20 mouse cellular contexts compared by ENCODE assay signal in genomic region chrX:151859436-151859835, GRCm38 (mm10). TPM values are rescaled to one million over a fixed set of nuclear protein-coding genes. Genes with fewer than 3 reads are reported as not detected.
DNase-seq lines count a peak whose midpoint lies in the region; ATAC-seq lines count a peak whose summit lies in the region.
"Had no signal": no experiment of that assay in that cellular context is flagged by ENCODE, and none has a peak within 500 bp of the region (broad histone marks: within the 10 kb centered on the region; RNA-seq: fewer than 3 reads in every experiment).

No protein-coding gene starts in this region.

- H3K27ac ChIP-seq in hindbrain, embryonic 12.5 days, result no peak overlapping the region
- H3K27ac ChIP-seq: forebrain, embryonic 13.5 days; kidney, embryonic 15.5 days; left cerebral cortex, adult 2 months; liver, embryonic 13.5 days; neural tube, embryonic 15.5 days had no signal

- peak; percentile 7 for DNase-seq in adrenal gland, adult 8-10 months
- DNase-seq in adrenal gland, postnatal 4 days (ENCODE audit: low spot score in 2 of 2), result no peak
- DNase-seq in heart, adult 18-20 months, result peak; percentile 3 to 17
- no peak for DNase-seq in heart, adult 8-10 months (ENCODE audit: low spot score)
- DNase-seq in adrenal gland, postnatal 25 days, result peak; percentile 4
- peak; percentile 50 for DNase-seq in gastrocnemius, postnatal 25 days
- no peak for DNase-seq in spleen, adult 12 weeks (ENCODE audit: low spot score)
- DNase-seq: heart, postnatal 4 days; kidney, postnatal 4 days; layer of hippocampus, adult 9-11 months; liver, embryonic 13.5 days; lung, adult 2 months; lung, postnatal 14 days had no signal

- no peak overlapping the region for H3K4me3 ChIP-seq in hindbrain, embryonic 12.5 days
- H3K4me3 ChIP-seq: forebrain, embryonic 13.5 days; kidney, embryonic 15.5 days; left cerebral cortex, adult 2 months; liver, embryonic 13.5 days; neural tube, embryonic 15.5 days had no signal

- H3K4me2 ChIP-seq in hindbrain, embryonic 12.5 days (replicated peaks), result no peak overlapping the region
- H3K4me2 ChIP-seq: forebrain, embryonic 13.5 days; kidney, embryonic 15.5 days; liver, embryonic 13.5 days; midbrain, embryonic 11.5 days; neural tube, embryonic 15.5 days had no signal

- peaks cover 19% of the 10 kb centered on the region for H3K36me3 ChIP-seq in hindbrain, embryonic 12.5 days

- no peak for ATAC-seq in hindbrain, embryonic 12.5 days (ENCODE audit: low FRiP score)
- ATAC-seq: forebrain, embryonic 13.5 days; intestine, postnatal 0 days had no signal

- 93% methylated on average over 8 of the region's 8 CpGs for WGBS in hindbrain, embryonic 12.5 days

- H3K9ac ChIP-seq in hindbrain, embryonic 12.5 days, result no peak overlapping the region
- H3K9ac ChIP-seq: forebrain, embryonic 13.5 days; kidney, embryonic 15.5 days; liver, embryonic 13.5 days; neural tube, embryonic 15.5 days had no signal

- H3K4me1 ChIP-seq in hindbrain, embryonic 12.5 days, result no peaks in the 10 kb centered on the region
- H3K4me1 ChIP-seq: forebrain, embryonic 13.5 days; kidney, embryonic 15.5 days; liver, embryonic 13.5 days; neural tube, embryonic 15.5 days had no signal

- no peaks in the 10 kb centered on the region for H3K9me3 ChIP-seq in hindbrain, embryonic 12.5 days (replicated peaks)
- H3K9me3 ChIP-seq: forebrain, embryonic 13.5 days; kidney, embryonic 15.5 days; liver, embryonic 13.5 days; neural tube, embryonic 15.5 days had no signal

- H3K27me3 ChIP-seq in hindbrain, embryonic 12.5 days, result peaks cover 8% of the 10 kb centered on the region; the same call in 1 of the 2 replicates
- H3K27me3 ChIP-seq: forebrain, embryonic 13.5 days; liver, embryonic 13.5 days had no signal

RNA-seq across cellular contexts. Expression of gene Huwe1, which starts 58.8 kb away (rescaled TPM):
- 100 to 1,000 TPM; 206 to 308 (median 243) TPM for total RNA-seq in adrenal gland, adult 8-10 months (2022)
- 100 to 1,000 TPM; 213 to 240 TPM for total RNA-seq in adrenal gland, postnatal 4 days (2021)
- total RNA-seq in heart, adult 18-20 months (2021), result 100 to 1,000 TPM; 164 to 165 TPM
- 100 to 1,000 TPM; 157 to 200 (median 175) TPM for total RNA-seq in heart, adult 8-10 months (2022)
- 220 and 240 TPM in 2 replicates for total RNA-seq in adrenal gland, postnatal 25 days (2021)
- total RNA-seq in gastrocnemius, postnatal 25 days (2021), result 100 to 1,000 TPM; 114 to 123 TPM
- polyA plus RNA-seq in hindbrain, embryonic 12.5 days (2016; fragmentation: Nextera tagmentation; extraction: Ambion mirVana), result 72.1 and 73.0 TPM in 2 replicates

Comparison
In these comparisons a context has a peak if more than half of its experiments do, and no peak if none do; other contexts are left out.
1. DNase-seq: peak in adrenal gland, adult 8-10 months (single experiment), heart, adult 18-20 months (2 of 2), adrenal gland, postnatal 25 days (single experiment) and gastrocnemius, postnatal 25 days (single experiment); none in adrenal gland, postnatal 4 days (0 of 2), heart, adult 8-10 months (single experiment) and spleen, adult 12 weeks (single experiment).